Mouse (Mus musculus): ENCODE measurements at regions not wholly inside any gene's neighbourhood (a gene's known extent, or its start where the extent isn't known, plus 50 kb on each side); places are given as distances from the start of the nearest gene placed in this dataset.

DNA sequence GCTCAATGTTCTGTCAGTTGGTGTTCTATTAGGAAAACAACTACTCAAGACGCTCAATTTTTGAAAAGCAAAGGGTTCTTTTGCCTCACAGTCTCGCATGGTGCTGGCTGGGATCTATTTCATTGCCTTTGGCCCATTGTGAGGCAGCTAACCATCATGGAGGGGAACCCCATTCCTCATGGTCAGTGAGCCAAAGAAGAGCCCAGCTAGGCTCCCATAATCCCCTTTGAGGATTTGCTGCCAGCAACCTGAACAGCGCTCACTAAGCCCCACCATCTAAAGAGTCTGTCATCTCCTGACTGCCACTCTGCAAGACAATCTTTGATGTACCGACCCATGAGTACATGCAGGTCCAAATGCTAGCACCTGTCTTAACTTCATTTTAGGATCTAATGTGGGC, 53.1 kb upstream of the Galnt7 start:
- H3K4me3 ChIP-seq (replicated peaks): no peak overlapping the region
- no peaks in the 10 kb centered on the region for H3K4me1 ChIP-seq
- H3K9ac ChIP-seq: no peak overlapping the region
- no peak for ATAC-seq (ENCODE audit: insufficient read depth, low FRiP score, low read depth)
- H3K36me3 ChIP-seq: no peaks in the 10 kb centered on the region
- no peak overlapping the region for H3K4me2 ChIP-seq
- H3K27ac ChIP-seq: no peak overlapping the region
- H3K27me3 ChIP-seq (replicated peaks): no peaks in the 10 kb centered on the region
- no peaks in the 10 kb centered on the region for H3K9me3 ChIP-seq
- WGBS: 84% methylated on average over 4 of the region's 4 CpGs

GRCm38 (mm10) chr8:57704161-57704560, 51.3 kb upstream of the Galnt7 start:
- ATAC-seq (ENCODE audit: insufficient read depth, low FRiP score, low read depth): peak; percentile 61
- Histone ChIP-seq H3K27me3 (replicated peaks) (no peaks in the 10 kb centered on the region), H3K9me3 (no peaks in the 10 kb centered on the region), H3K4me1 (no peaks in the 10 kb centered on the region), H3K27ac (peak overlapping the region; percentile 77; the same call in 1 of the 2 replicates), H3K4me2 (no peak overlapping the region), H3K4me3 (replicated peaks) (no peak overlapping the region), H3K9ac (no peak overlapping the region), H3K36me3 (no peaks in the 10 kb centered on the region)
- 66% methylated on average over 3 of the region's 3 CpGs for WGBS

- Histone ChIP-seq H3K4me2 (no peak overlapping the region), H3K9ac (no peak overlapping the region), H3K4me3 (replicated peaks) (no peak overlapping the region), H3K36me3 (no peaks in the 10 kb centered on the region), H3K27me3 (replicated peaks) (no peaks in the 10 kb centered on the region), H3K9me3 (no peaks in the 10 kb centered on the region), H3K4me1 (no peaks in the 10 kb centered on the region), H3K27ac (peak overlapping the region; percentile 12; the same call in 1 of the 2 replicates)
- 60% methylated on average over 7 of the region's 7 CpGs for WGBS
- peak; percentile 78; the same call in 1 of the 2 replicates for ATAC-seq (ENCODE audit: insufficient read depth, low FRiP score, low read depth)
These were observed 49.7 kb upstream of the Galnt7 start for GRCm38 (mm10) chr8:57702407-57703113.
